Mouse (Mus musculus) intestine, postnatal 0 days (tissue): Measurements from ENCODE around the gene Gm4787. TPM values are rescaled to one million over a fixed set of nuclear protein-coding genes. Genes with fewer than 3 reads are reported as not detected.

Experiments
- ATAC-seq: fragments of 200-750 bp; cut with Nextera tagmentation; 2 replicates; pipeline ENCODE4 v1.8.0; 2017; ENCODE audit warnings: mild to moderate bottlenecking, moderate TSS enrichment, moderate library complexity
- H3K27ac ChIP-seq: fragments of 300-500 bp; sonication (generic); 2 replicates; pipeline ENCODE4 v1.5.1; 2014; ENCODE audit warnings: mild to moderate bottlenecking, low read depth, low read length, moderate library complexity
- H3K27me3 ChIP-seq: fragments of 300-500 bp; sonication (generic); replicated peaks from 2 replicates; pipeline ENCODE4 v1.6.1; 2014; ENCODE audit warnings: low read length, mixed read lengths; ENCODE audit not compliant: control insufficient read depth, insufficient read depth
- H3K36me3 ChIP-seq: fragments of 300-500 bp; sonication (generic); 2 replicates; pipeline ENCODE4 v1.6.1; 2014; ENCODE audit warnings: mild to moderate bottlenecking, moderate library complexity; ENCODE audit not compliant: control insufficient read depth, insufficient read depth
- H3K4me1 ChIP-seq: fragments of 300-500 bp; sonication (generic); replicated peaks from 2 replicates; pipeline ENCODE4 v1.6.1; 2014; ENCODE audit warnings: antibody characterized with exemption, low read length, mixed read lengths; ENCODE audit not compliant: control insufficient read depth, insufficient read depth
- H3K4me2 ChIP-seq: fragments of 300-500 bp; sonication (generic); replicated peaks from 2 replicates; pipeline ENCODE4 v1.6.1; 2014; ENCODE audit warnings: low read depth, mild to moderate bottlenecking, moderate library complexity
- H3K4me3 ChIP-seq: fragments of 300-500 bp; sonication (generic); 2 replicates; pipeline ENCODE4 v1.5.1; 2014; ENCODE audit warnings: low read depth, low read length
- H3K9ac ChIP-seq: fragments of 300-500 bp; sonication (generic); 2 replicates; pipeline ENCODE4 v1.6.1; 2014; ENCODE audit warnings: mild to moderate bottlenecking, low read depth, low read length
- H3K9me3 ChIP-seq: fragments of 300-500 bp; sonication (generic); 2 replicates; pipeline ENCODE4 v1.6.1; 2016; ENCODE audit warnings: mixed run types; ENCODE audit not compliant: control insufficient read depth
- CTCF ChIP-seq: sonication (generic); IDR thresholded peaks from 2 replicates; pipeline ENCODE4 v1.5.1; 2016; ENCODE audit warnings: low read depth, mild to moderate bottlenecking, control low read depth, antibody characterized with exemption, moderate library complexity
- WGBS: fragments of 180-500 bp; shearing (Covaris S2); extraction: QIAGEN DNeasy Blood & Tissue Kit; methylation state at CpG from one replicate; pipeline ENCODE4 v1.1.7; 2014; 5-methylcytosine and 5-hydroxymethylcytosine counted together
- polyA plus RNA-seq: library from polyadenylated mRNA; unstranded; fragments of >200 nt; fragmentation: Nextera tagmentation; extraction: Ambion mirVana; gene quantifications from 2 replicates; pipeline ENCODE4 v1.2.1, GENCODE M21; 2015

The Gm4787 gene
- polyA plus RNA-seq, 1 experiment from 2014 or later, result 0.30 TPM

GRCm38 (mm10) chr12:81331937-81332874 is 47.1 kb downstream of the Gm4787 start:
- Histone ChIP-seq H3K27me3 (peaks cover 12% of the 10 kb centered on the region), H3K27ac (no peak overlapping the region), H3K9me3 (no peaks in the 10 kb centered on the region), H3K36me3 (no peaks in the 10 kb centered on the region), H3K4me2 (peak overlapping the region; percentile 93), H3K4me1 (no peaks in the 10 kb centered on the region; the same call in 1 of the 2 replicates), H3K4me3 (peak overlapping the region; percentile 56), H3K9ac (peak overlapping the region; percentile 50)
- no peak for TF ChIP-seq CTCF
- ATAC-seq, result peak; percentile 25; the same call in 1 of the 2 replicates
- WGBS, result 1% methylated on average over 50 of the region's 54 CpGs

GRCm38 (mm10) chr12:81331046-81331638 is 48.1 kb downstream of the Gm4787 start:
- Histone ChIP-seq H3K9ac (no peak overlapping the region), H3K4me3 (no peak overlapping the region), H3K27ac (no peak overlapping the region), H3K36me3 (no peaks in the 10 kb centered on the region), H3K9me3 (no peaks in the 10 kb centered on the region), H3K27me3 (peaks cover 12% of the 10 kb centered on the region), H3K4me2 (no peak overlapping the region), H3K4me1 (no peaks in the 10 kb centered on the region; the same call in 1 of the 2 replicates)
- ATAC-seq, result no peak
- TF ChIP-seq CTCF, result no peak
- 40% methylated on average over 5 of the region's 5 CpGs for WGBS

Other genes with a start within 250 kb of the Gm4787 start
- gene Slc8a3, start 46.3 kb downstream of the Gm4787 start, polyA plus RNA-seq, result 0.27 and 0.30 TPM in 2 replicates
- 0.43 and 0.61 TPM in 2 replicates for gene Adam4, start 42.5 kb upstream of the Gm4787 start, polyA plus RNA-seq
- 187 and 206 TPM in 2 replicates for gene Cox16, start 105.7 kb upstream of the Gm4787 start, polyA plus RNA-seq
- gene Gm20498, start 153.4 kb upstream of the Gm4787 start, polyA plus RNA-seq, result 35.4 and 39.9 TPM in 2 replicates
- gene Synj2bp, start 153.4 kb upstream of the Gm4787 start, polyA plus RNA-seq, result 37.1 and 41.8 TPM in 2 replicates
- gene Adam21, start 189.0 kb upstream of the Gm4787 start, polyA plus RNA-seq, result 0.07 TPM in 1 of 2 replicates, not detected in the other
- 36.2 and 39.4 TPM in 2 replicates for gene Med6, start 215.5 kb upstream of the Gm4787 start, polyA plus RNA-seq